Mouse (Mus musculus) megakaryocyte progenitor cell, adult 5-6 weeks (primary cell): ENCODE measurements at regions not wholly inside any gene's neighbourhood (a gene's known extent, or its start where the extent isn't known, plus 50 kb on each side); places are given as distances from the start of the nearest gene placed in this dataset.
"Not testable (repeated sequence)": the region's sequence is repeated elsewhere in the genome, so short reads cannot be mapped to it uniquely, and the experiment has no call there.

ENCODE experiments used
- ATAC-seq: replicated peaks from 2 replicates; pipeline ENCODE4 v1.8.0; 2016; ENCODE audit warnings: mild to moderate bottlenecking, moderate TSS enrichment, inconsistent platforms; ENCODE audit not compliant: poor library complexity

GRCm38 (mm10) chr13:65934376-65935071 lies 184.8 kb upstream of the Gm10324 start:
- not testable (repeated sequence) for ATAC-seq

GRCm38 (mm10) chr13:65950250-65950649 lies 169.1 kb upstream of the Gm10324 start:
- not testable (repeated sequence) for ATAC-seq

DNA sequence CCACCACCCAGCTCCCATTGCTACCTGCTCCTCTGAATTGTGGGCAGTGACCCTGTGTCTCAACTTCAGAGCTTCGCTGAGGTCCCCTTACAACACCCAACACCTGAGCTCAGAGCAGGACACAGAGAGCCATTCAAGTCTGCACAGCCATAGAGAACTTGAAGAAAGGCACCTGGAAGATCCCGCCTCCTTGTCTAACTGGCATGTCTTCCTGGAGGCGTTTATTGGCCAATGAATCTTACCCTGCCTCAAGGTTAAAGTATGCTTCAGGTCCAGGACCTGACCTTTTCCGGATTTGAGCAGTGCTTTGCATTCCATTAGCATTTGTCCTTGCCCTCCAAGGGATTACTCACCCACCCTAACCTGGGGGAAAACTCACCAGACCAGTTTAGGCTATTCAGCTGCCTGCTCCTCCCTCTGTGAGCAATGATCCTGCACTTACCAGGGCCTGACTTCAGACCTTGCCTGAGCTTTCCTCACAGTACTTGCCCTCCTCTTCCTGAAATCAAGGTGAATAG lies 128.4 kb upstream of the Gm10324 start:
- ATAC-seq, result not testable (repeated sequence)

- peak; percentile 46 for ATAC-seq
Measured at GRCm38 (mm10) chr13:66007505-66007904, 111.8 kb upstream of the Gm10324 start.

DNA sequence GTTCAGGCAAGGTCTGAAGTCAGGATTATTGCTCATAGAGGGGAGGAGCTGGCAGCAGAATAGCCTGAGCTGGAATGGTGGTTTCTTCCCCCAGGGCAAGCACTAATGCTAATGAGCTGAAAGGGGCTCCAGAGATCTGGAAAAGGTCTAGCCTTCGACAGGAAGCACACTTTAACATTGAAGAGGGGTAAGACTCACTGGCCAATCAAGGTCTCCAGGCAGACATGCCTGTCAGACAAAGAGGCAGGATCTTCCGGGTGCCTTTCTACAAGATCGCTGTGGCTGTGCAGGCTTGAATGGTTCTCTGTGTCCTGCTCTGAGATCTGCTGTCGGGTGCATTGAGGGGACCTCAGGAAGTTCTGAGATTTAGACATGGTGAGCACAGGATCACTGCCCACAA lies 87.4 kb upstream of the Gm10324 start:
- ATAC-seq, result not testable (repeated sequence)

GRCm38 (mm10) chr13:66062676-66063075 lies 56.7 kb upstream of the Gm10324 start:
- ATAC-seq, result not testable (repeated sequence)

GRCm38 (mm10) chr13:66063388-66063787 lies 56.0 kb upstream of the Gm10324 start:
- not testable (repeated sequence) for ATAC-seq
